Mouse (Mus musculus): ENCODE results near the gene Sqstm1. TPM values are rescaled to one million over a fixed set of nuclear protein-coding genes. Genes with fewer than 3 reads are reported as not detected.

Gene Sqstm1
- polyA plus RNA-seq, 1 experiment = 317 TPM

- no peak for DNase-seq (ENCODE audit: low spot score)
Measured at GRCm38 (mm10) chr11:50211322-50212059, 864 bp upstream of the Sqstm1 start.

GRCm38 (mm10) chr11:50210101-50210504, 524 bp downstream of the Sqstm1 start:
- DNase-seq (ENCODE audit: low spot score) = peak; percentile 68

- no peak for DNase-seq (ENCODE audit: low spot score)
Measured at GRCm38 (mm10) chr11:50208039-50208438, 2.6 kb downstream of the Sqstm1 start.

- DNase-seq (ENCODE audit: low spot score) = no peak
Measured at GRCm38 (mm10) chr11:50207344-50207743, 3.3 kb downstream of the Sqstm1 start.

GRCm38 (mm10) chr11:50206037-50206436, 4.6 kb downstream of the Sqstm1 start:
- DNase-seq (ENCODE audit: low spot score) = no peak

- DNase-seq (ENCODE audit: low spot score) = no peak
Measured at GRCm38 (mm10) chr11:50205434-50205833, 5.2 kb downstream of the Sqstm1 start.

GRCm38 (mm10) chr11:50203302-50203827, 7.3 kb downstream of the Sqstm1 start:
- no peak for DNase-seq (ENCODE audit: low spot score)

GRCm38 (mm10) chr11:50201590-50201989, 9.0 kb downstream of the Sqstm1 start:
- DNase-seq (ENCODE audit: low spot score) = no peak

GRCm38 (mm10) chr11:50200613-50201012, 10.0 kb downstream of the Sqstm1 start:
- no peak for DNase-seq (ENCODE audit: low spot score)

GRCm38 (mm10) chr11:50198916-50199315, 11.7 kb downstream of the Sqstm1 start:
- no peak for DNase-seq (ENCODE audit: low spot score)

- DNase-seq (ENCODE audit: low spot score) = no peak
Measured at GRCm38 (mm10) chr11:50198219-50198846, 12.3 kb downstream of the Sqstm1 start.

- no peak for DNase-seq (ENCODE audit: low spot score)
Measured at GRCm38 (mm10) chr11:50197500-50197899, 13.1 kb downstream of the Sqstm1 start.

GRCm38 (mm10) chr11:50194793-50195192, 15.8 kb downstream of the Sqstm1 start:
- no peak for DNase-seq (ENCODE audit: low spot score)

GRCm38 (mm10) chr11:50194070-50194469, 16.6 kb downstream of the Sqstm1 start:
- no peak for DNase-seq (ENCODE audit: low spot score)

GRCm38 (mm10) chr11:50192278-50192677, 18.3 kb downstream of the Sqstm1 start:
- DNase-seq (ENCODE audit: low spot score) = no peak

GRCm38 (mm10) chr11:50190362-50190761, 20.3 kb downstream of the Sqstm1 start:
- DNase-seq (ENCODE audit: low spot score) = no peak

- no peak for DNase-seq (ENCODE audit: low spot score)
Measured at GRCm38 (mm10) chr11:50188682-50189081, 21.9 kb downstream of the Sqstm1 start.

GRCm38 (mm10) chr11:50184788-50185187, 25.8 kb downstream of the Sqstm1 start:
- DNase-seq (ENCODE audit: low spot score) = no peak

- no peak for DNase-seq (ENCODE audit: low spot score)
Measured at GRCm38 (mm10) chr11:50182702-50183101, 27.9 kb downstream of the Sqstm1 start.

- no peak for DNase-seq (ENCODE audit: low spot score)
Measured at GRCm38 (mm10) chr11:50180478-50181231, 30.0 kb downstream of the Sqstm1 start.

- no peak for DNase-seq (ENCODE audit: low spot score)
Measured at GRCm38 (mm10) chr11:50178532-50179488, 31.8 kb downstream of the Sqstm1 start.
